Mouse (Mus musculus): ENCODE data around the gene Prtn3. TPM values are rescaled to one million over a fixed set of nuclear protein-coding genes. Genes with fewer than 3 reads are reported as not detected.

The Prtn3 gene
- total and polyA plus RNA-seq, 3 experiments, result 0.55 to 1.2 (median 0.84) TPM

DNA sequence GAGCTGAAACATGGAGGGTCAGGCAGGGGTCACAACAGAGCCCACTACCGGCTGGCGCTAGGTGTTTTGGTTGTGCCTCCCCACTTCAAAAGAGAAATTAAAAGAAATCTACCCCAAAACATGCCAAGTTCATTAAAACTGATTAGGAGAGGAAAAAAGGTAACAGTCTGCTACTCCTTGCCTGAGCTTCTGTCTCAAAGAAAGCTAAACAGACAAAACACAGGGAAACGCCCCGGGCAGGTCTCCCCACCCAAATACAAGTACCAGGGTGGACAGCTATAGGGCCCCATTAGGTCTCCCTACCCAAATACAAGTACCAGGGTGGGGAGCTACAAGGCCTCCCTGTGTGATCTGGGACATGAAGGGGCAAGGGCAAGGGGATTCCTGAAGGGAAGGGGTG is 36.3 kb downstream of the Prtn3 start, which contains the start of gene Gm26602:
TSS of gene Gm26602 (plus strand) at position 301 of the 400 bp plus-strand sequence.
- intact Hi-C loops (cut with DNase I), result no loop called here

DNA sequence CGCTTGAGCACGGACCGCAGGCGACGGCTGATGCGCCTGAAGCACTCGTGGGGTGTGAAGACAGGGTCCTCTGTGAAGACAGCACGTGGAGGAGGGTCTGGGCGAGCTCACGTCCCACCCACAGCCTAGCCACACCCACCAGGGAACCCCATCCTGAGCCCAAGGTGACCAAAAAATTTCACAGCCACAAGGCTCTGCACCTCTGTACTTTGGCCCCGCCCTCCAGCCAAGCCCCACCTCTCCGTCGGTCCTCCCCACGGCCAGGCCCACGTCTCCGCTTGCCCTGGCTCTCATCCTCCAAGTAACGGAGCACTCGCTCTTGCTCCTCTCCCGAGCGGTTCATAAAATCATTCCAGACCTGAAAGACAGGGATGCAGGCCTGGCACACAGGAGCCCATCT is 38.1 kb downstream of the Prtn3 start:
- H3K9ac ChIP-seq (ENCODE audit: low read depth, low read length), result no peak overlapping the region
- H3K27ac ChIP-seq, result no peak overlapping the region
- no peak for DNase-seq
- 0 out of 2 replicates have a peak, but pooled peaks cover 4% of the 10 kb centered on the region for H3K79me2 ChIP-seq (replicated peaks; ENCODE audit: control insufficient read depth, insufficient read depth, low read length)
- H3K27me3 ChIP-seq (ENCODE audit: control insufficient read depth, insufficient read depth, low read length), result no peaks in the 10 kb centered on the region
- no peak for TF ChIP-seq POLR2A (IDR thresholded peaks at IDR 0.05; ENCODE audit: insufficient read depth, low read depth, low read length)
- no peak for TF ChIP-seq CTCF (IDR thresholded peaks at IDR 0.05)
- TF ChIP-seq EP300 (IDR thresholded peaks at IDR 0.05; ENCODE audit: insufficient read depth, low read depth, low read length), result no peak
- no peaks in the 10 kb centered on the region for H3K36me3 ChIP-seq (ENCODE audit: control insufficient read depth, insufficient read depth, low read length)
- WGBS, result 80% methylated on average over 20 of the region's 20 CpGs
- no peak overlapping the region for H3K4me3 ChIP-seq
- intact Hi-C loops (cut with DNase I), result no loop called here
- peaks cover 15% of the 10 kb centered on the region for H3K4me1 ChIP-seq (ENCODE audit: control insufficient read depth, insufficient read depth, low read length)

More for the DNA sequence above, 36.3 kb downstream of the Prtn3 start, which contains the start of gene Gm26602:
- TF ChIP-seq POLR2A (IDR thresholded peaks at IDR 0.05; ENCODE audit: insufficient read depth, low read depth, low read length) (no peak), CTCF (IDR thresholded peaks at IDR 0.05) (no peak), EP300 (IDR thresholded peaks at IDR 0.05; ENCODE audit: insufficient read depth, low read depth, low read length) (no peak)
- no peak within 1 kb of the TSS for H3K4me3 ChIP-seq
- no peaks in the 10 kb centered on the region for H3K27me3 ChIP-seq (ENCODE audit: control insufficient read depth, insufficient read depth, low read length)
- no peak for DNase-seq
- no peaks in the 10 kb centered on the region for H3K36me3 ChIP-seq (ENCODE audit: control insufficient read depth, insufficient read depth, low read length)
- WGBS, result 92% methylated on average over 4 of the region's 4 CpGs
- H3K4me1 ChIP-seq (ENCODE audit: control insufficient read depth, insufficient read depth, low read length), result peaks cover 8% of the 10 kb centered on the region
- H3K9ac ChIP-seq (ENCODE audit: low read depth, low read length), result no peak within 1 kb of the TSS
- no peaks in the 10 kb centered on the region for H3K79me2 ChIP-seq (replicated peaks; ENCODE audit: control insufficient read depth, insufficient read depth, low read length)
- H3K27ac ChIP-seq, result peak within 1 kb of the TSS; percentile 100; the same call in 1 of the 2 replicates

GRCm38 (mm10) chr10:79914131-79914947 is 40.1 kb downstream of the Prtn3 start:
- 62% methylated on average over 11 of the region's 11 CpGs for WGBS
- Histone ChIP-seq H3K4me1 (ENCODE audit: control insufficient read depth, insufficient read depth, low read length) (peaks cover 13% of the 10 kb centered on the region), H3K9ac (ENCODE audit: low read depth, low read length) (no peak overlapping the region)

DNA sequence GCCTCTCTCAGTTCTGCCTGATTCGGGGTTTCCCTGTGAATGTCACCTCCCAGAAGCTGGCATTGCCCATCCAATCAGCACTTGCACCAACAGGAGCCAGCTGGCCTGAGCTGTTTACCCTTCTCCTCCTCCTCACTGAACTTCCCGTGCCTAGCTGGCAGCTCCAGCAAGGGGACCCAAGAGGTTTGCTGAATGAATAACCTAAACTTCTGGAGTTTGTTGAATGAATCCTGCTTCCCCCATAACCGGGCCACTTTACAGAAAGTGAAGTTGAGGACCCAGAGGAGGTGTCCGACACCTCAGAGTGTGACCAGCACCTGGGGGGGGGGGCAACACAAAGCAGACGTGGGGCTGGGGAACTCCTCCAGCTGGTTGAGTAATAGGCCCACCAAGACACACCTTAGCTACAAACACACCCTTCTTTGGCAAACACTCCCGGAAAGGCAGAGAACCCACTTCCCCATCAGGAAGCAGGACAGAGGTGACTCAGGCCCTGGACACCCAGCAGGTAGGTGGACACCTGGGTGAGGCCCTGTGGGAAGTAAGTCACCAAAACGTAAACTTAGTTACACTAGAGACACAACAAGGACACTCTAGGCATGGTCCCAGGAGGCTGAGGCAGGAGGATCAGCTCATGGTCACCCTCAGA is 40.8 kb downstream of the Prtn3 start:
- Histone ChIP-seq H3K4me1 (ENCODE audit: control insufficient read depth, insufficient read depth, low read length) (peaks cover 10% of the 10 kb centered on the region), H3K36me3 (ENCODE audit: control insufficient read depth, insufficient read depth, low read length) (no peaks in the 10 kb centered on the region), H3K4me3 (no peak overlapping the region), H3K27ac (no peak overlapping the region), H3K27me3 (ENCODE audit: control insufficient read depth, insufficient read depth, low read length) (0 out of 2 replicates have a peak, but pooled peaks cover 7% of the 10 kb centered on the region), H3K9ac (ENCODE audit: low read depth, low read length) (no peak overlapping the region), H3K79me2 (replicated peaks; ENCODE audit: control insufficient read depth, insufficient read depth, low read length) (0 out of 2 replicates have a peak, but pooled peaks cover 4% of the 10 kb centered on the region)
- intact Hi-C loops (cut with DNase I), result no loop called here
- WGBS, result 45% methylated on average over 7 of the region's 7 CpGs
- no peak for DNase-seq
- TF ChIP-seq POLR2A (IDR thresholded peaks at IDR 0.05; ENCODE audit: insufficient read depth, low read depth, low read length) (no peak), EP300 (IDR thresholded peaks at IDR 0.05; ENCODE audit: insufficient read depth, low read depth, low read length) (no peak), CTCF (IDR thresholded peaks at IDR 0.05) (no peak)

More at GRCm38 (mm10) chr10:79914131-79914947, 40.1 kb downstream of the Prtn3 start:
- Histone ChIP-seq H3K27ac (no peak overlapping the region), H3K36me3 (ENCODE audit: control insufficient read depth, insufficient read depth, low read length) (no peaks in the 10 kb centered on the region), H3K79me2 (replicated peaks; ENCODE audit: control insufficient read depth, insufficient read depth, low read length) (0 out of 2 replicates have a peak, but pooled peaks cover 4% of the 10 kb centered on the region), H3K27me3 (ENCODE audit: control insufficient read depth, insufficient read depth, low read length) (0 out of 2 replicates have a peak, but pooled peaks cover 6% of the 10 kb centered on the region), H3K4me3 (no peak overlapping the region)
- intact Hi-C loops (cut with DNase I), result no loop called here
- no peak for TF ChIP-seq CTCF (IDR thresholded peaks at IDR 0.05)
- no peak for DNase-seq

DNA sequence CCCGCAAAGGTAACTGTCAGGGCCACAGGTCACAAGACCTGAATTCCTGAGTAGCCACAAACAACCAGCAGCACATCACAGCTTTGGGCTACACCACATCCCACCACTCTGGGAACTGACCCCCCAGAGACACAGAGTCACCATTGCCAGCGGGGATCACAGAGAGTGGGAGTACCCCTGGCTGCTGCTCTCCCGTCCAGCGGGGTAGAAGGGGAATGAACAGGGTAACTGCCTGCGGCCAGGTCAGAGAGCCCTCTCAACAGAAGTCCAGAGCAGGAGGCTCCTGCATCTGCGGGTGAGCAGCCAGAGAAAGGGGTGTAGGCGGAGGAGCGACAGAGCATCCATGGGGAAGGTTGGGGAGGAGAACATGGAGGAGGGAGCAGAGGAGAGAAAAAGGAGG is 41.8 kb downstream of the Prtn3 start:
- peaks cover 13% of the 10 kb centered on the region for H3K27me3 ChIP-seq (ENCODE audit: control insufficient read depth, insufficient read depth, low read length)
- TF ChIP-seq POLR2A (IDR thresholded peaks at IDR 0.05; ENCODE audit: insufficient read depth, low read depth, low read length), result no peak
- no peak for TF ChIP-seq CTCF (IDR thresholded peaks at IDR 0.05)
- TF ChIP-seq EP300 (IDR thresholded peaks at IDR 0.05; ENCODE audit: insufficient read depth, low read depth, low read length), result no peak
- 12% methylated on average over 8 of the region's 8 CpGs for WGBS
- H3K27ac ChIP-seq, result peak overlapping the region; percentile 91
- DNase-seq, result no peak
- H3K9ac ChIP-seq (ENCODE audit: low read depth, low read length), result peak overlapping the region; percentile 86
- peaks cover 10% of the 10 kb centered on the region for H3K4me1 ChIP-seq (ENCODE audit: control insufficient read depth, insufficient read depth, low read length)
- 0 out of 2 replicates have a peak, but pooled peaks cover 4% of the 10 kb centered on the region for H3K79me2 ChIP-seq (replicated peaks; ENCODE audit: control insufficient read depth, insufficient read depth, low read length)
- intact Hi-C loops (cut with DNase I), result no loop called here
- H3K36me3 ChIP-seq (ENCODE audit: control insufficient read depth, insufficient read depth, low read length), result no peaks in the 10 kb centered on the region
- peak overlapping the region; percentile 84 for H3K4me3 ChIP-seq
